Mouse (Mus musculus) megakaryocyte, embryonic 14.5 days (primary cell): ENCODE results near the gene Gm13283.
"Not testable (repeated sequence)": the region's sequence is repeated elsewhere in the genome, so short reads cannot be mapped to it uniquely, and the experiment has no call there.

Experiments used
- FLI1 ChIP-seq: IDR thresholded peaks from 2 replicates; pipeline ENCODE4 v1.6.1; 2012; ENCODE audit warnings: low read length, inconsistent platforms, mixed read lengths
- GATA1 ChIP-seq: IDR thresholded peaks from 3 replicates; pipeline ENCODE4 v1.6.1; 2012; ENCODE audit warnings: mixed read lengths, low read length, inconsistent platforms, borderline replicate concordance

- TF ChIP-seq GATA1, FLI1: not testable (repeated sequence)
Observed at GRCm38 (mm10) chr4:88773534-88773933, 13.6 kb downstream of the Gm13283 start, which contains the start of gene Gm13290.
